Mouse (Mus musculus) lung, adult 2 months (tissue): ENCODE results near the gene Tnnt2.

Source experiments
- CTCF ChIP-seq: fragments of 200-500 bp; IDR thresholded peaks from 2 replicates; pipeline ENCODE4 v1.5.1; 2011; ENCODE audit warnings: mild to moderate bottlenecking, low read length, control low read depth; ENCODE audit not compliant: insufficient read depth
- POLR2A ChIP-seq: fragments of 200-500 bp; IDR thresholded peaks from 2 replicates; pipeline ENCODE4 v1.6.1; 2011; ENCODE audit warnings: low read depth, mild to moderate bottlenecking, control low read depth, low read length, borderline replicate concordance; ENCODE audit errors: extremely low read depth

DNA sequence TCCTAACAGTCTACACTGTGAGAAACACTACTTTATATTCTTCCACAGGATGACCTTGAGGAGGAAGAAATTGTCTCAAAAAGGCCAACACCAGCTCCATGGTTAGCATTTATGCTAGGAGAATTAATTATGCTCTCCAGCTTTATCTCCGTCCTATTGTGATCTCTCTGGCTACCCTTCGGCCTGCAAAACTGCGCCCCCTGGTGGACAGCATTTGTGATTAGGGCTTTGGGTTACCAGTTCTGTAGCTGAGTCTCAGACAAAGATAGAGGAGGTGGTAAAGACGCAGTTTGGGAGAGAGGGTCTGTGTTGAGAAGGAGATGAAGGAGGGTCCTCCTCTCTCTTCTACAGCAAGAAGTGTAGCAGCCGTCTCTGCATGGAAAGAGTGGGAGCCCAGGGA lies 46.3 kb upstream of the Tnnt2 start:
- peak; percentile 88 for TF ChIP-seq CTCF
- no peak for TF ChIP-seq POLR2A
